Mouse (Mus musculus) T-cell, adult 2 months (primary cell): ENCODE results near the gene Ccdc14.
"Not testable (repeated sequence)": the region's sequence is repeated elsewhere in the genome, so short reads cannot be mapped to it uniquely, and the experiment has no call there.

Experiments
- DNase-seq: peaks from one replicate; pipeline ENCODE4 v3.0.0; 2022; ENCODE audit warnings: low spot score

The Ccdc14 gene

DNA sequence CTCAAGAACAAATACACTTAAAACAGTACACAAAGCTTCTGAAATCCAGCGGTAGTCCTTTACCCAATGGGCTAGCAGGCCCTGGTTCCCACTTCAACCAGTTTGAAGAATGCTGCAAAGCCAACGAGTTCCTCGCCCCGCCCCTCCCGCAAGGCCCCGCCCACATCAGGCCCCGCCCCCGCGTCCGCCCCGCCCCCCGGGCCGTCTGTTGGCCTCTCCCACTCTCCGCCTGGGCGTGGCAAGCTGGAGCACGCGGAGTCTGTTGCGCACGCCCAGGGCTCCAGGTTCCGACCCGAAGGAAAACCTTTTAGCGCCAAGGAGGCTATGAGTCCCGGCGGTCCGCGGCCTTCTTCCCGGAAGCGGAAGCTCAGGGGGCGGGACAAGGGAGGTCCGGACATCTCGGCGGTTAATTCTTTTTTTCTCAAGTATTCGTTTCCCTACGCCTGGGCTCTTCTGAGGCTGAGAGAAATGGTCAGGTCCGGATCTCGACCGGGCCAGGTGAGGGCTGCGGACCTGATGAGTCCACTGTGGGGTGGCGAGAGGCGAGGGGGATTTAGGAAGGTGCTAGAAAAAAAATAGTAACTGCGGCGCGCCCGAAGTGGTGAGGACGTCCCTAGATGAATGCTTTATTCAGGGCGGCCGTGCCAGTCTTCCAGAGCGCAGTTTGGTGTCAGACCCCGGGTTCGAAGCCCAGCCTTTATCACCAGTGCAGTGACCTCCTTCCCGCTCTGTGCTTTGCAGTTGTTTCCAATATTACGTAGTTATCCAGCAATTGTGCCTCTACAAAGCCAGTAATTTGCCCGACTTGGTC is at the start of gene Ccdc14:
Gene Ccdc14, plus strand, starts transcription at position 283 of the 811 bp plus-strand sequence.
- peak; percentile 89 for DNase-seq

- no peak for DNase-seq
These were observed 46.7 kb upstream of the Ccdc14 start for GRCm38 (mm10) chr16:34643511-34644259.

DNA sequence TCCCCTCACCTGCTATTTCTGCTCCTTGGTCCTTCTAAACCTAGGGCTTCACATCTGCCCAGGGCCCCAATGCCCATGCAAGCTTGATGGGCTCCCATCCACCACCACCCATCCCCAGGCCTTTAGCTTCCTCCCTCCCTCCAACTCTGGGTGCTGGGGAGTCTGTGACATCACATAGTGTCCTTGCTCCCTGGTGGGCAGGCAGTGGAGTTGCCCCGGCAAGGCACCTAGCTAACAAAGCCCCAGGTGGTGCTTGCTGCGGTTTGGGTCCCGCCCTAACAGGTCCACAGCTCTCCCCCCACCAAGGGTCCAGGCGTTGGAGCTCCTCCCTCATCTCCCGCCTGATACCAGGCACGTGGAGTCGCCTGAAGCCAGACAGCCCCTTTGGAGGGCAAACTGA is 40.8 kb upstream of the Ccdc14 start, which contains the start of gene Ropn1:
Gene Ropn1, plus strand, starts transcription at position 301 of the 400 bp plus-strand sequence.
- DNase-seq = no peak

- no peak for DNase-seq
These were observed 37.4 kb upstream of the Ccdc14 start for GRCm38 (mm10) chr16:34653023-34653422.

DNA sequence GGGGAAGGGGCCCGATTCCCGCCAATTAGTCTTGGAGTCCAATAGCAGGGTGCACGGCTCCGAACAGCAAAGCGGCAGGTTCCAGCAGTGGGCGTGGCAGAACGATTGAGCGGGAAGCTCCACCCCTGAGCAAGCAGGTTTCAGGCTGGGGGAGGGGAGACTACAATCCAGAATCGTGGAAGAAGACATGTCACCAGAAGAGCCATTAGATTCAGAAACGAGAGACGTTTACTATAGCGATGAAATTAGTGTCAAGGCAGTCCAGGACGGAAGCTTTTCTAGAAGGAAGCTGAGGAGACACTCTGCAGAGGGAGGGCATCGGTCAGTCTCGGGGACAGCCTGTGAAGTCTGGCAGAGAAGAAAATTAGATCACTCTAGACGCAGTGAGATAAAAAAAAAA is 32.9 kb upstream of the Ccdc14 start:
- DNase-seq = not testable (repeated sequence)

- DNase-seq = no peak
These were observed 32.4 kb upstream of the Ccdc14 start for GRCm38 (mm10) chr16:34657983-34658382.

- no peak for DNase-seq
These were observed 32.0 kb upstream of the Ccdc14 start for GRCm38 (mm10) chr16:34658388-34658787.

DNA sequence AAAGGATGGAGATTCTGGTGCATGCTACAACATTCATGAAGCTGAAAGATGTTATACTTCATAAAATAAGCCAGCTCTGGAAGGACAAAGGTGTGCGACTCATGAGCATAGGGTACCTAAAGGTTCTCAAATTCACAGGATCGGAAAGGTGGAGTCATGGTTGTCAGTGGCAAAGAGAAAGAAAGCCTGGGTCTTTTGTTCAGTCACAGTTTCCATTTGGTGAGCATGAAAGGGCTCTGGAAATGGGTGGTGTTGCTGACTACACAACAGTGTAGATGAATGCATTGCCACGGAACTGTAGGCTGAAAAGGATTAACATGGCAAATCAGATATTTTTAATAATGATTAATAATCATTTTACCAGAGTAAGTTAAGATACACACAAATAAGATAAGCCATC is 25.9 kb upstream of the Ccdc14 start:
- DNase-seq = no peak

GRCm38 (mm10) chr16:34667031-34667726 is 23.2 kb upstream of the Ccdc14 start:
- peak; percentile 70 for DNase-seq

DNA sequence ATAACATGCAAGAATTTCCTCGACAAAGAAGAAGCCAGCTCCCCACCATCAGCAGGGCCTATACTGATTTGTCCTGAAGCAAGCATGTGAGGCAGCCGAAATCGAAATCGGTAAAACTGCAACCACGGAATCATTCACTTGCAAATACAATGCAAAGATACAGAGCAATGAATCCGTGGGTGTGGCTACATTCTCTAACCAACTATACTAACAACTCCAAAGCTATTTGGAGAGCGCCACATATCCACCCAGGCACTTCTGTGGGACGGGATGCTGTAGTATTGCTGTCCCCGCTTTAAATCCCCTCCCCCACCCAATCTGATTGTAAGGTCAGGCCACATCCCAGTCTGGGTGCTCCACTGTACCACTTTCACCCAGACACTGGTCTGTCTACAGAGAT is 22.1 kb upstream of the Ccdc14 start:
- no peak for DNase-seq

DNA sequence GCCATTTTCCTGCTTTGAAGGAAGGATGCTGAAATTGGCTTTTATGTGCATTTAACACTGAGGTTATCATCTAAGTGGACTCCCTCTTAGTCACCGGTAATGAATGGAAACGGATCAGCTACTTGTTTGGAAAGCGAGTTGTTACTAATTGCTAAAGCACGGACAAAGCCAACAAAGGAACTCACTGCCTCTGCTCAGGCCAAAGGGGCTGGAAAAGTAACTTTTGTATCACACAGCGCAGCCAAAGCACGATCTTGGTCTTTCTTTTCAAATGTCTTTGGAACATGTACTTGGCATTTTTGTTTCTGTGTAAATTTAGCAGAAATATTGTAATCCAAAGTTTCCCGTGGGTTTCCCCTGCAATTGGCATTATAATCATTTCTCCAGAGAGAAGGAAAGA is 18.4 kb upstream of the Ccdc14 start:
- DNase-seq = no peak

- no peak for DNase-seq
These were observed 17.6 kb upstream of the Ccdc14 start for GRCm38 (mm10) chr16:34672822-34673221.

DNA sequence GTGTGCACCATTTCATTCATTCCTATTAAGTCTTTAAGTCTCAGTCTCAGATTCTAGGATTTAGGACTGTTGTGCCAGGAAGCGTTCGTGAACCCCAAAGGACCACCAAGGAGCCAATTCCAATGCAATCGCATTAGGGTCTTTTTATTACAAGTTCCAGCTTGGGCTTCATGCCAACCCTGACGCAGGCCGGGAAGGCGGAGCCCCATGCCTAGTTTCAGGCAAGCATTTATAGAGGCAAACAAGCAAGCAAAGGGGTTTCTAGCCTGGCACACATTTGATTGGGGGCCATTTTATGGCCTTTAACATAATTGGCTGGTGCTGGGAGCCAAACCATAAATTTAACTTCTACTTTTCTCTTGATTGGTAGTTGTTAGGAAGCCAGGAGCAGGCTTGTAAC is 16.1 kb upstream of the Ccdc14 start:
- no peak for DNase-seq

- DNase-seq = no peak
These were observed 8.6 kb upstream of the Ccdc14 start for GRCm38 (mm10) chr16:34681823-34682222.

GRCm38 (mm10) chr16:34689879-34690278 is 537 bp upstream of the Ccdc14 start:
- no peak for DNase-seq

GRCm38 (mm10) chr16:34691156-34691555 is 740 bp downstream of the Ccdc14 start:
- peak; percentile 7 for DNase-seq

DNA sequence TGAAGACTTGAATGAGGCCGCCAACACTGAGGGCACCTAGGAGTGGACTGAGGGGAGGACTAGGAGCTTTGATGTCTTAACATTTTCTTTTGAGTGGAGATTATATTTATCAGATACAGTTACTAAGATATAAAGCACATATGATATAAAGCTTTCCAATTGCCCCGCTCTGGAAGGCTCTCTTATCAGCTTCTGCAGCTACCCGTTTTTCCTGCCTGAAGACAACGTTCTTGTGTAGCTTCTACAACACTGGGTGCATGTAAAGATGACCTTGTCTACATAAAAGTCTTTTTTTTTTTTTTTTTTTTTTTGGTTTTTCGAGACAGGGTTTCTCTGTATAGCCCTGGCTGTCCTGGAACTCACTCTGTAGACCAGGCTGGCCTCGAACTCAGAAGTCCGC is 4.1 kb downstream of the Ccdc14 start:
- no peak for DNase-seq

GRCm38 (mm10) chr16:34698721-34699120 is 8.3 kb downstream of the Ccdc14 start:
- DNase-seq = not testable (repeated sequence)

GRCm38 (mm10) chr16:34700165-34700827 is 9.9 kb downstream of the Ccdc14 start:
- DNase-seq = peak; percentile 53

GRCm38 (mm10) chr16:34700828-34701216 is 10.4 kb downstream of the Ccdc14 start:
- no peak for DNase-seq

DNA sequence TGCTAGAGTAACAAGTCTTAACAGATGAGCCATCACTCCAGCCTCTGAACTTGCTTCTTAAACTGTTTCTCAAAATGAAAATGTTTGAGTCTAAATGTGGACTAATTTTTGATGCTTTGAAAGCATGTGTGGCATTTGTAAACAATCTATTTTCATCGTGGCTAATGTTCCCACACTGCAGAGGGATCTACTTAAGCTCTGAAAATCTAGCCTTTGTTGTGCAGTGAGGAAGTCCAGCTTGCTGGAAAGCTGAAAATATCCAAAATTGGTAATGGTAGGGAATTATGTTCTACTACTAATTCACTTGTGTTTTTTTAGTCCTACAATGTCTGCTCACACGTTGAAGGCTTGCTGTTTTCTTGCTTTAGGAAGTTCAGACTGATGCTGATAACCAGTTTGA is 15.6 kb downstream of the Ccdc14 start:
- DNase-seq = no peak

DNA sequence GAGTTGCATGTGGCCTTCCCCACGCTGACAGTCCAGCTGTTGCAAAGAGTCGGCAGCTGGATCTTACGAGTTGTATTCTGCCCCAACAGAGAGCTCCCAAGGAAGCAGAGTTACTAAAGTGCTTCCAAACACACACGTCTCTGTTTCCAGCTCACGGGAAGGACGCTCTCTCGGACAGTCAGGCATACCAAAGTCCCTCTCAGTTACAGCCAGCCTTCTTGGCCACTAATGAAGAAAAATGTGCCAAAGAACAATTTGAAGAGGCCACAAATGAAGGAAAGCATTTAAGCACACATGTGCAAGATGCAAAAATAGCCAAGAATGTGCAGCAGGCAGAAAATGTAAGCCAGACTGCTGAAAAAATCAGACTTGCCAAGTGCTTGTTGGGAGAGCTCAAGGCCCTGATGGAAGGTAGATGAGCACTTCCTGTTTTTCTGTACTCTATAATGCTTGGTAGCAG is 16.1 kb downstream of the Ccdc14 start:
- no peak for DNase-seq
